Mouse (Mus musculus) cortical plate, adult 2 months (tissue): ENCODE measurements around the gene Rai1.

Experiments used
- CTCF ChIP-seq: fragments of 200-500 bp; IDR thresholded peaks from 2 replicates; pipeline ENCODE4 v1.5.1; 2011; ENCODE audit warnings: mild to moderate bottlenecking, control low read depth, low read length; ENCODE audit not compliant: insufficient read depth; ENCODE audit errors: extremely low read depth
- POLR2A ChIP-seq: fragments of 200-500 bp; IDR thresholded peaks from 2 replicates; pipeline ENCODE4 v1.6.1; 2011; ENCODE audit warnings: mild to moderate bottlenecking, low read length, control low read depth; ENCODE audit not compliant: insufficient read depth; ENCODE audit errors: extremely low read depth

GRCm38 (mm10) chr11:60217467-60217866 lies 112.7 kb downstream of the Rai1 start:
- TF ChIP-seq CTCF (no peak), POLR2A (no peak)
